Mouse (Mus musculus) embryonic facial prominence, embryonic 10.5 days (tissue): ENCODE data around the gene Rpl36al. TPM values are rescaled to one million over a fixed set of nuclear protein-coding genes. Genes with fewer than 3 reads are reported as not detected.
"Not testable (repeated sequence)": the region's sequence is repeated elsewhere in the genome, so short reads cannot be mapped to it uniquely, and the experiment has no call there.

Experiments used
- DNase-seq: peaks from one replicate; pipeline ENCODE4 v3.0.0-alpha.2; 2017; ENCODE audit warnings: low spot score
- H3K27ac ChIP-seq: fragments of 300-500 bp; sonication (generic); replicated peaks from 2 replicates; pipeline ENCODE4 v1.5.1; 2016; ENCODE audit warnings: mild to moderate bottlenecking
- H3K27me3 ChIP-seq: fragments of 300-500 bp; sonication (generic); replicated peaks from 2 replicates; pipeline ENCODE4 v1.6.1; 2016; ENCODE audit warnings: low read depth, mild to moderate bottlenecking; ENCODE audit not compliant: poor library complexity, severe bottlenecking
- H3K36me3 ChIP-seq: fragments of 300-500 bp; sonication (generic); replicated peaks from 2 replicates; pipeline ENCODE4 v1.6.1; 2016; ENCODE audit warnings: mild to moderate bottlenecking, moderate library complexity
- H3K4me1 ChIP-seq: fragments of 300-500 bp; sonication (generic); 2 replicates; pipeline ENCODE4 v1.6.1; 2016
- H3K4me3 ChIP-seq: fragments of 300-500 bp; sonication (generic); 2 replicates; pipeline ENCODE4 v1.5.1; 2016; ENCODE audit warnings: mild to moderate bottlenecking, moderate library complexity
- H3K9me3 ChIP-seq: fragments of 300-500 bp; sonication (generic); 2 replicates; pipeline ENCODE4 v1.6.1; 2016; ENCODE audit warnings: mild to moderate bottlenecking
- WGBS: fragments of 180-500 bp; shearing (Covaris S2); methylation state at CpG from one replicate; pipeline ENCODE4 v1.1.7; 2016; 5-methylcytosine and 5-hydroxymethylcytosine counted together
- polyA plus RNA-seq: library from polyadenylated mRNA; unstranded; fragments of >200 nt; fragmentation: Nextera tagmentation; extraction: Ambion mirVana; gene quantifications from 2 replicates; pipeline ENCODE4 v1.2.1, GENCODE M21; 2016

The Rpl36al gene
- polyA plus RNA-seq, 1 experiment from 2014 or later = 553 TPM

DNA sequence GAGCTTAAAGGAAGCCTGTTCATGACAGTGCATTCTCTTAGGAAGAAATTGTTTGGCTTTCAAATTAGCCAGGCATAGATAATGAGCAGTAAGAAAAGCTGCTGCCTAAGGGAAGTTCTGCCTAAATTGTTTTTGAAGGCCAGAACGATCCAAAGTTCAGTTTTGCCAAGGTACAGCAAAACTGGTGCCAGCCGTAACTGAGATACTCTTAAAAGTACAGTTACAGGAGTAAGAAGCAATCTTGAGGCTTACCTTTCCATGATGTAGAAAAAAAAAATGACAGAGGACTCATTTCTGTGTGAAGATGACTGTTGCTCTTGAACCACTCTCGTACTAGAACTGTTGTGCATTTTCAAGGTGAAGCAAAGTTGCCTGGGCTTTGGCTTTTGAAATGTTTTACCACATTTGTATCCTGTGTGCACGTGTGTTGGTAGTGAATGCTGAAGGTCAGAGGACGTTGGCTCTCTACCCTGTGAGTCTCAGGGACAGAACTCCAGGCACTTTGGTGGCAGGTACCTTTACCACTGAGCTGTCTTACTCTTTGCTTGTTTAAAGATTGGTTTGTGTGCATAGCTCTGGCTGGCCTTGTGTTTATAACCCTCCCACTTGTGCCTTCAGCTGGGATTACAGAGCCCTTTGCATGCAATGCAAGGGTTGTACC, 3.1 kb upstream of the Rpl36al start:
- Histone ChIP-seq H3K27ac (no peak overlapping the region), H3K36me3 (peaks cover 55% of the 10 kb centered on the region), H3K4me1 (peaks cover 29% of the 10 kb centered on the region), H3K27me3 (no peaks in the 10 kb centered on the region), H3K9me3 (peaks cover 4% of the 10 kb centered on the region; the same call in 1 of the 2 replicates), H3K4me3 (0 out of 2 replicates have a peak overlapping the region, but pooled peaks have one; percentile 14)
- 78% methylated on average over 5 of the region's 5 CpGs for WGBS
- DNase-seq = no peak

DNA sequence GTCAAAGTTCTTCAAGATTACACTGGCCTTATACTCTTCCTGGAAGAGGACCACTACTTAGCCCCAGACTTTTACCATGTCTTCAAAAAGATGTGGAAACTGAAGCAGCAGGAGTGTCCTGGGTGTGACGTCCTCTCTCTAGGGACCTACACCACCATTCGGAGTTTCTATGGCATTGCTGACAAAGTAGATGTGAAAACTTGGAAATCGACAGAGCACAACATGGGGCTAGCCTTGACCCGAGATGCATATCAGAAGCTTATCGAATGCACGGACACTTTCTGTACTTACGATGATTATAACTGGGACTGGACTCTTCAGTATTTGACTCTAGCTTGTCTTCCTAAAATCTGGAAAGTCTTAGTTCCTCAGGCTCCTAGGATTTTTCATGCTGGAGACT, 1.5 kb upstream of the Rpl36al start:
- H3K4me3 ChIP-seq = peak overlapping the region; percentile 88
- WGBS = 76% methylated on average over 7 of the region's 7 CpGs
- peaks cover 52% of the 10 kb centered on the region for H3K36me3 ChIP-seq
- no peaks in the 10 kb centered on the region for H3K9me3 ChIP-seq
- peaks cover 29% of the 10 kb centered on the region for H3K4me1 ChIP-seq
- H3K27me3 ChIP-seq = no peaks in the 10 kb centered on the region
- no peak for DNase-seq
- 0 out of 2 replicates have a peak overlapping the region, but pooled peaks have one; percentile 93 for H3K27ac ChIP-seq

DNA sequence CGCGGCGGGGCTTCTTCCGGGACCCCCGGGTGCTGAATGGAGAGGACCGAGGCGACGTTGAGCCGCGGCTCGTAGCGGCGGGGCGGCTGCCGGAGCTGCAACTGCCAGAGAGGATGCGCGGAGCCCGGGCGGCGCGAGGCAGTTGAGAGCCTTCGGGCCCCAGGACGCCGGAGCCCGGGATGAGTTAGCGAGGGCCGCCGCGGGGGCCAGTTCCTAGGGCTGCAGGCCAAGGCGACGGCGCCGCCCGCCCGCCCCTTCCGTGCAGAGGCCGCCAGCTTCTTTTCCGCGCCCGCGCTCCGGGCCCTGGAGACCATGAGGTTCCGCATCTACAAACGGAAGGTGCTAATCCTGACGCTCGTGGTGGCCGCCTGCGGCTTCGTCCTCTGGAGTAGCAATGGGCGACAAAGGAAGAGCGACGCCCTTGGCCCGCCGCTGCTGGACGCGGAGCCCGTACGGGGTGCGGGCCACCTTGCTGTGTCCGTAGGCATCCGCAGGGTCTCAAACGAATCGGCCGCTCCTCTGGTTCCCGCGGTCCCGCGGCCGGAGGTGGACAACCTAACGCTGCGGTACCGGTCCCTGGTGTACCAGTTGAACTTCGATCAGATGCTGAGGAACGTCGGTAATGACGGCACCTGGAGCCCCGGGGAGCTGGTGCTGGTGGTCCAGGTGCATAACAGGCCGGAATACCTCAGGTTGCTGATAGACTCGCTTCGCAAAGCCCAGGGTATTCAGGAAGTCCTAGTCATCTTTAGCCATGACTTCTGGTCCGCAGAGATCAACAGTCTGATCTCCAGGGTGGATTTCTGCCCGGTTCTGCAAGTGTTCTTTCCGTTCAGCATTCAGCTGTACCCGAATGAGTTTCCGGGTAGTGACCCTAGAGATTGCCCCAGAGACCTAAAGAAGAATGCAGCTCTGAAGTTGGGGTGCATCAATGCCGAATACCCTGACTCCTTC, 736 bp upstream of the Rpl36al start:
- DNase-seq = peak; percentile 64
- H3K4me3 ChIP-seq = peak overlapping the region; percentile 88
- H3K36me3 ChIP-seq = peaks cover 46% of the 10 kb centered on the region
- peak overlapping the region; percentile 93 for H3K27ac ChIP-seq
- H3K9me3 ChIP-seq = no peaks in the 10 kb centered on the region
- no peaks in the 10 kb centered on the region for H3K27me3 ChIP-seq
- peaks cover 29% of the 10 kb centered on the region for H3K4me1 ChIP-seq
- WGBS = 3% methylated on average over 86 of the region's 86 CpGs

DNA sequence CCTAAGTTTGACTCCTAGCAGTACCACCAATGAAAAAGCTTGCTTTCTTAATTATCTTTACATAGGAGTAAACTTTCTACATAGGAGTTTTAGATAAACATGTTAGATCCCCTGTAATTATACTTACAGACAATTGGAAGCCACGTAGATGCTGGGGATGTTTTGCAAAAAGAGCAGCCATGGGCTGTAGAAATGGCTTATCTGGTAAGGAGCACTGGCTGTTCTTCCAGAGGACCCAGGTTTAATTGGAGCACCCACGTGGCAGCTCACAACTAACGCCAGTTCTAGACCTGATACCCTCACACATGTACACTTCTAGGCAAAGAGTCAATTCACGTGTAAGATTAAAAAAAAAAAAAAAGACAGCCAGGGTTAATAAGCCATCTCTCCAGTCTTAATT, 2.1 kb downstream of the Rpl36al start:
- no peaks in the 10 kb centered on the region for H3K27me3 ChIP-seq
- peaks cover 25% of the 10 kb centered on the region for H3K4me1 ChIP-seq
- peaks cover 51% of the 10 kb centered on the region for H3K36me3 ChIP-seq
- H3K9me3 ChIP-seq = no peaks in the 10 kb centered on the region
- H3K27ac ChIP-seq = no peak overlapping the region
- 87% methylated on average over 4 of the region's 4 CpGs for WGBS
- H3K4me3 ChIP-seq = no peak overlapping the region
- DNase-seq = no peak

DNA sequence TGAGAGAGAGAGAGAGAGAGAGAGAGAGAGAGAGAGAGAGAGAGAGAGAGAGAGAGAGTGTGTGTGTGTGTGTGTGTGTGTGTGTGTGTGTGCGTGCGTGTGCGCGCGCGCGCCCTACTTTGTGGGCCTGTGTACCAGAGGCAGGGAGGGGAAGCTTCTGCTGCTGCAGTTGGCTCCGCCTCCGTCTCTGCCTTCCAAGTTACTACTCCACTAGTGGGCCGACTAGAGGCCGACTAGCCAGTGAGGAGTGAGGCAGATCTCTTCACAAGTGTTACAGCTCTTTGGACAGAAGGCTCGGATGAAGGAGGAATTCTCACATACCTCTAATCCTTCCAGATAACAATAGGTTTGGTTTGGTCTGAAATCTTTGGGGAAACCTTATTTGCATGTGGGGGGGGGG, 4.5 kb downstream of the Rpl36al start:
- Histone ChIP-seq H3K9me3 (no peaks in the 10 kb centered on the region), H3K4me3 (no peak overlapping the region), H3K36me3 (peaks cover 72% of the 10 kb centered on the region), H3K4me1 (peaks cover 6% of the 10 kb centered on the region; the same call in 1 of the 2 replicates), H3K27me3 (no peaks in the 10 kb centered on the region), H3K27ac (no peak overlapping the region)
- no peak for DNase-seq
- WGBS = 85% methylated on average over 12 of the region's 12 CpGs

- Histone ChIP-seq H3K36me3 (peaks cover 86% of the 10 kb centered on the region), H3K9me3 (no peaks in the 10 kb centered on the region), H3K27me3 (no peaks in the 10 kb centered on the region), H3K27ac (no peak overlapping the region), H3K4me3 (no peak overlapping the region), H3K4me1 (no peaks in the 10 kb centered on the region)
- DNase-seq = no peak
- WGBS = 88% methylated on average over 3 of the region's 3 CpGs
These were observed 6.4 kb downstream of the Rpl36al start for GRCm38 (mm10) chr12:69177526-69177925.

DNA sequence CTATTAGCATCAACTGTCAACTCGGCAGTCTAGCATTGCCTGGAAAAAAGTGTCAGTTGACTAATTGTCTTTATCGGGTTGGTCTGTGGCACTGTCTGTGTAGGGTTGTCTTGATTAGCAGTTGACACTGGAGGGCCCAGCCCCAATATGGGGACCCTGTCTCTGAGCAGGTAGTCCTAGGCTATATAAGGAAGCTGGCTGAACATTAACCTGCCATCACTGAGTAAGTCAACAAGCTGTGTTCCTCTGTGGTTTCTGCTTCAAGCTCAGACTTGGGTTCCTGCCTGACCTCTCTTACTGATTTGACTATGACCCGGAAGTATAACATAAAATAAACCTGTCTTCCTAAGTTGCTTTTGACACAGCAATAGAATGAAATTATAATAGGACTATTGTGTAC, 7.9 kb downstream of the Rpl36al start:
- Histone ChIP-seq H3K4me3 (no peak overlapping the region), H3K27ac (no peak overlapping the region), H3K4me1 (no peaks in the 10 kb centered on the region), H3K36me3 (peaks cover 79% of the 10 kb centered on the region), H3K27me3 (no peaks in the 10 kb centered on the region), H3K9me3 (no peaks in the 10 kb centered on the region)
- 92% methylated on average over 3 of the region's 3 CpGs for WGBS
- no peak for DNase-seq

DNA sequence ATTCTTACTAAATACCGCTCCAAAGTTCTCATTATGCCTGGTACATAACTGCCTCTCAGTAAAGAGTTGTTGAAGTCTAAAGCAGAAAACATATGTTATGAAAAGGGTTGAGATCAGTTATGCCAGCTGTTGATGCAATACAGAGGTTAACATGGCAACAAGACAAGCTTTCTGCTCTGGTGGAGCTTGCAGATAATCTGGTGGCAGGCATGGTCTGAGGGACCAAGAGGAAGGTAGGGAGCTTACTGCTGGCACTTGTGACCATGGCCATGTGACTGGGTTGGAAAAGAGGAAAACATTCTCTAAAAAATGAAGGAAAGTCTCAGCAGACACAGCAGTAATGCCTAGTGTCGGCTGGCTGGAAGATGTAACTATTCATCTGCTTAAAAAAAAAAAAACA, 12.6 kb downstream of the Rpl36al start:
- Histone ChIP-seq H3K27ac (no peak overlapping the region), H3K4me1 (peaks cover 16% of the 10 kb centered on the region), H3K4me3 (no peak overlapping the region), H3K9me3 (no peaks in the 10 kb centered on the region), H3K27me3 (no peaks in the 10 kb centered on the region), H3K36me3 (peaks cover 42% of the 10 kb centered on the region)
- 90% methylated on average over 2 of the region's 2 CpGs for WGBS
- no peak for DNase-seq

- H3K27me3 ChIP-seq = no peaks in the 10 kb centered on the region
- H3K36me3 ChIP-seq = peaks cover 15% of the 10 kb centered on the region
These were observed 15.3 kb downstream of the Rpl36al start, which contains the start of gene Lrr1 for GRCm38 (mm10) chr12:69168461-69169106. Gene Lrr1 (plus strand): TSS chr12:69168814.

DNA sequence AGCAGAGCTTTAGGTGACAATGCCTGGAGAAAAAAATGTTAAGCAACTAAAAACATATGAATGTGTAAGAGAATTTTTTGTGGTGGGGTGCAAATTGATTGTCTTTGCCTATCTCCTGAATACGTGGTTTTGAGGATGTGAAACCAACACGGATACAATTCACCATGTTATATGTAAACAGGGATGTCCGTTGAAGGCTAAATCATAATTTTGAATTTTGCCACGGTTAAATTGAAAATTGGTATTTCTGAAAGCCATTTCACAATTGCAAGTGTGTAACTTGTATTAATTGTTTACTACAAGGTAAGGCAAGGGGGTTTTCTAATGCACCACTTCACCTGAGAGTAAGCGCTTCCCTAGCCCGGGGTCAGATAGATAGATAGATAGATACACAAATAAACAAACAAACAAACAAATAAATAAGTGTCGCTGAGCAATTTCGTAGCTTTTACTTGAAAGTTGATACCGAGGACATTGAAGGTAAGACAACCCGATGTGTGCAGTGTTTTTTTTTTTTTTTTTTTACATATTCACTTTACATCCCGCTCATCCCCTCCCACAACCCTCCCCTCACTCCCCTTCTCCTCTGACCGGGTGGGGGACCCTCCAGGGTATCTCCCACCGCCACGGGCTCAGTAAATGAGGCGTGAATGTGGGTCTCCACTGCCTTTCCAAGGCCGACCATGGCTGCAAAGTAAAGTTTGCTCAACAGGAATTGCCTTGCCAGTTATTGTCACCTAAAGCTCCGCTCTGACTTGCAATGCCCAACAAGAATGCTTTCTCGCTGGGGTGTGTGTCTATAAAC, 16.0 kb downstream of the Rpl36al start:
- H3K4me3 ChIP-seq = peak overlapping the region; percentile 83
- DNase-seq = no peak
- H3K36me3 ChIP-seq = peaks cover 9% of the 10 kb centered on the region
- H3K27ac ChIP-seq = peak overlapping the region; percentile 96
- WGBS = 9% methylated on average over 18 of the region's 18 CpGs
- no peaks in the 10 kb centered on the region for H3K27me3 ChIP-seq
- no peaks in the 10 kb centered on the region for H3K9me3 ChIP-seq
- peaks cover 16% of the 10 kb centered on the region for H3K4me1 ChIP-seq

More at GRCm38 (mm10) chr12:69168461-69169106, 15.3 kb downstream of the Rpl36al start, which contains the start of gene Lrr1:
- peak; percentile 87 for DNase-seq
- Histone ChIP-seq H3K4me3 (peak within 1 kb of the TSS; percentile 83), H3K27ac (peak within 1 kb of the TSS; percentile 96), H3K9me3 (no peaks in the 10 kb centered on the region), H3K4me1 (peaks cover 16% of the 10 kb centered on the region)
- WGBS = under 1% methylated on average over 40 of the region's 40 CpGs

- H3K27me3 ChIP-seq, H3K36me3 ChIP-seq, H3K4me3 ChIP-seq, H3K27ac ChIP-seq, H3K9me3 ChIP-seq, DNase-seq: not testable (repeated sequence)
- peaks cover 16% of the 10 kb centered on the region for H3K4me1 ChIP-seq
- 65% methylated on average over 8 of the region's 8 CpGs for WGBS
These were observed 16.9 kb downstream of the Rpl36al start for GRCm38 (mm10) chr12:69166861-69167581.
